Mouse (Mus musculus) erythroblast, embryonic 14.5 days (primary cell): ENCODE measurements around the gene Slc46a3. TPM values are rescaled to one million over a fixed set of nuclear protein-coding genes. Genes with fewer than 3 reads are reported as not detected.

Experiments used
- H3K27me3 ChIP-seq: 2 replicates; pipeline ENCODE4 v1.6.1; 2012; ENCODE audit warnings: inconsistent platforms; ENCODE audit not compliant: control insufficient read depth
- H3K36me3 ChIP-seq: 2 replicates; pipeline ENCODE4 v1.6.1; 2012; ENCODE audit warnings: mild to moderate bottlenecking, inconsistent platforms; ENCODE audit not compliant: control insufficient read depth
- H3K4me1 ChIP-seq: 2 replicates; pipeline ENCODE4 v1.6.1; 2012; ENCODE audit warnings: inconsistent platforms; ENCODE audit not compliant: control insufficient read depth
- H3K4me3 ChIP-seq: replicated peaks from 2 replicates; pipeline ENCODE3; 2012; ENCODE audit warnings: moderate library complexity, mild to moderate bottlenecking, inconsistent platforms
- H3K9me3 ChIP-seq: 2 replicates; pipeline ENCODE4 v1.6.1; 2012; ENCODE audit warnings: low read length, inconsistent platforms, mixed read lengths; ENCODE audit not compliant: control insufficient read depth
- GATA1 ChIP-seq: IDR thresholded peaks from 2 replicates; pipeline ENCODE4 v1.6.1; 2012; ENCODE audit warnings: low read length, inconsistent platforms, mixed read lengths
- TAL1 ChIP-seq: IDR thresholded peaks from 3 replicates; pipeline ENCODE4 v1.6.1; 2012; ENCODE audit warnings: low read length, inconsistent platforms, mixed read lengths
- polyA plus RNA-seq: library from polyadenylated mRNA; stranded (reverse); fragments of >175 nt; gene quantifications from 2 replicates; pipeline ENCODE4 v1.2.3, GENCODE M21; 2012

Slc46a3 gene
- polyA plus RNA-seq, 1 experiment = 0.69 TPM

DNA sequence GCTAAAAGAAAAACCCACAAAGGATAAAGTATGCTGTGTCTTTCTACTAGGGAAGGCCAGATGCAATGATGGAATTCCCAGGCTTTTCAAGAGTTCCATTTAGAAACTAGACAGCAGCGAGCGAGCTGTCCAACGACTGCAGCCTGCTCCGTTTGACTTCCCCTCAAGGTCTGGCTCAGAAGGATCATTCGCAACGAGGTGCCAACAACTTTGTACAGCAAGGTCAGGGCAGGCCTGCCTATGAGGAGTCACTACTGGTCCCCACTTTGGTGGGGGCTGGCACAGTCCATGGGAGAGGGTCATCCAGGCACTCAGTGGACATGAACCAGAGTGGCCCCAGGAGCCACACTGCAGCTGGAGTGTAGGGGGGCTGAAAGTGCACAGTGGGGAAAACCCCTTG lies 11.0 kb downstream of the Slc46a3 start:
- TF ChIP-seq GATA1 (no peak), TAL1 (no peak)
- Histone ChIP-seq H3K36me3 (peaks cover 94% of the 10 kb centered on the region), H3K9me3 (peaks cover 12% of the 10 kb centered on the region), H3K27me3 (no peaks in the 10 kb centered on the region), H3K4me3 (no peak overlapping the region), H3K4me1 (peaks cover 17% of the 10 kb centered on the region)

DNA sequence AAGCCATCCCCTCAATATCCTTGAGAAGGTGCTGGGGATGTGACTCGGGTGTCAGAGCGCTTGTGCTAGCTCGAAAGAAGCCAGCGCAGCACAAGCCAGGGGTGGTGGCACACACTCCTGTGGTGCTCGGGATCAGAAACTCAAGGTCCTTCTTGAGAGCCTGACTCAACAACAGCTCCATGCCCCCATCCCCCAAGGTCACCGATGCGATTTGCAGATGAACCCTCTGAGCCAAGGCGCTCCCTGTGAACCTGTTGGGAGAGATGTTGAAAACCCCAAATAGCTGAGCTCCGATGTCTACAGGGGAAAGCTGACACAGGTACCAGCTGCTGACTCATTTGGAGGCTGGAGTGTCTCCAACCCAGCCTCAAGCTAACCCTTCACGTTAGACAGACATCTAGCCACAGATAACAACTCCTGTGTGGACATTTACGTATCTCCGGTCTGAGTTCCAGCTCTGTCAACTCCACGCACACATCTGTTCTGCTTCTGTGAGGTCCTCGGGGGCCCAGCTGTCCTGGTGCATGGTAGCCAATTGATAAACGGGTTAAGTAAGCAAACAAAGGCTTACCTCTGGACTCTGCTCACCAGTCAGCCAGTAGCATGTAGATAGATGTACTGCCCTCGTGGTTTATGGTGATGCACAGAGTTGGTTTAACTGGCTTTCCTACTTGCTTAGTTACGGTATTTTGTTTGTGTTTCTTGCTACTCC lies 14.5 kb downstream of the Slc46a3 start:
- peaks cover 96% of the 10 kb centered on the region for H3K36me3 ChIP-seq
- TF ChIP-seq GATA1 = no peak
- TF ChIP-seq TAL1 = no peak
- peaks cover 12% of the 10 kb centered on the region for H3K4me1 ChIP-seq
- peaks cover 11% of the 10 kb centered on the region for H3K9me3 ChIP-seq
- H3K4me3 ChIP-seq = no peak overlapping the region
- H3K27me3 ChIP-seq = no peaks in the 10 kb centered on the region

DNA sequence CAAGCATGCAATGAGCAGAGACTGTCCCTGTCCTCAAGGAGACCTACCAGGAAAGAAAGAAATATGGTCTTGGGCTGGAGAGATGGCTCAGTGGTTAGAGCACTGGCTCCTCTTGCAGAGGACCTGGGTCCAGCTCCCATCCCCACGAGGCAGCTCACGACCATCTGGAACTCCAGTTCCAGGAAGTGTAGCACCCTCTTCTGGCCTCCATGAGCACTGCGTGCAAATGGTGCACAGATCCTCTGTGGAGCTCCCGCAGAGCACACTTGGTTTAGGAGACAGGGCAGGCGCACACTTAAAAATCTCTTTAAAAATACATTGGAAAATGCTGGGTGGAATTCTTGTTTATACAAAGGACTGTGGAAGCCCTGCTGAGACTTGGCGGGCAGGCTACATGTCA lies 17.1 kb downstream of the Slc46a3 start:
- Histone ChIP-seq H3K27me3 (no peaks in the 10 kb centered on the region), H3K36me3 (peaks cover 97% of the 10 kb centered on the region), H3K9me3 (peaks cover 10% of the 10 kb centered on the region), H3K4me3 (no peak overlapping the region), H3K4me1 (peaks cover 19% of the 10 kb centered on the region)
- TF ChIP-seq TAL1 = no peak
- TF ChIP-seq GATA1 = no peak

DNA sequence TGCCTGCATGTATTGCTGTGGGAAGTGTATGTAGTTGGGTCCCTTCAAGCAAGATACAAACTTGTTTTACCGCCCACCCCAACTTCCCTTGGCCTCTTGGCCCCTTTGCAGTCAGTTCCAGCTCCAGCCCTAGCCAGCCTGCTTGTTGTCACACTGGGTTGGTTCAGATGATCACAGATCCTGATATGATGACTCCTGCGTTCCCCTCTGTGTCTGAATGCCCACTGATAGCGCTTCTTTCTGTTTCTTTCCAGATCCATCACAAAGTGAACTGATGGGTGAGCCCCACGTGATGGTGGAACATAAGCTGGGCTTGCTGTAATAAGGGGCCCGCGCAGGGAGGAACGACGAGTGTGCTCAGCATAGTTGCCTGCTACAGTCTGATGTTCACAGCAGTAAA lies 19.4 kb downstream of the Slc46a3 start:
- peaks cover 2% of the 10 kb centered on the region for H3K9me3 ChIP-seq
- TF ChIP-seq GATA1 = no peak
- no peak for TF ChIP-seq TAL1
- H3K4me3 ChIP-seq = peak overlapping the region; percentile 17
- H3K4me1 ChIP-seq = peaks cover 15% of the 10 kb centered on the region
- H3K36me3 ChIP-seq = peaks cover 98% of the 10 kb centered on the region
- no peaks in the 10 kb centered on the region for H3K27me3 ChIP-seq

DNA sequence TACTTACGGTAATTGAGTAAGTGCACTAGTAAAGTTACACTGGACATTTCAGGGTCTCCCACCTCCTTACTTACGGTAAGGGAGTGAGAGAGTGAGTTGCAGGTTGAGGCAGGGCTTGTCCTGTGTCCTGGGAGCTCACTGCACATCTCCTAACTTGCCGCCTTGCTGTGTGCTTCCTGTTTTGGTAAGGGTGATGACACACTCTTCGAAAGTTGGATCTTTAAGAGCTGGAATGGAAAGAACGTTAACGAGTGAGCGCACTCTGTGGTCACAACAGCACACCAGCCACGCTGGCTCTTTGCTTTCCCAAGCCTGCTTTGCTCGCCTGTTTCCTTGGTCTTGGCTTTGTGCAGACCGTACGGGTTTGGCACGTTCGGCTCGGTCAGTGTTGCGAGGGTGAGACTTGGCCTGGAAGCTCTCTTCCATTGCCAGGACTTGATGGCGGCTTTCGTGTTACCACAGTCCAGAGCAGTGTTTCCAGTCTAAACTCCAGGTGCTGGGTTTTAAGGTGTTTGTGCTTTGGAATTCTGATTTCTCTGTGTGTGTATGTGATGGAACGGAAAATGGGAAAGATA lies 20.0 kb downstream of the Slc46a3 start:
- H3K27me3 ChIP-seq = no peaks in the 10 kb centered on the region
- peaks cover 98% of the 10 kb centered on the region for H3K36me3 ChIP-seq
- TF ChIP-seq GATA1 (no peak), TAL1 (no peak)
- H3K4me3 ChIP-seq = no peak overlapping the region
- H3K4me1 ChIP-seq = peaks cover 13% of the 10 kb centered on the region
- H3K9me3 ChIP-seq = peaks cover 2% of the 10 kb centered on the region

DNA sequence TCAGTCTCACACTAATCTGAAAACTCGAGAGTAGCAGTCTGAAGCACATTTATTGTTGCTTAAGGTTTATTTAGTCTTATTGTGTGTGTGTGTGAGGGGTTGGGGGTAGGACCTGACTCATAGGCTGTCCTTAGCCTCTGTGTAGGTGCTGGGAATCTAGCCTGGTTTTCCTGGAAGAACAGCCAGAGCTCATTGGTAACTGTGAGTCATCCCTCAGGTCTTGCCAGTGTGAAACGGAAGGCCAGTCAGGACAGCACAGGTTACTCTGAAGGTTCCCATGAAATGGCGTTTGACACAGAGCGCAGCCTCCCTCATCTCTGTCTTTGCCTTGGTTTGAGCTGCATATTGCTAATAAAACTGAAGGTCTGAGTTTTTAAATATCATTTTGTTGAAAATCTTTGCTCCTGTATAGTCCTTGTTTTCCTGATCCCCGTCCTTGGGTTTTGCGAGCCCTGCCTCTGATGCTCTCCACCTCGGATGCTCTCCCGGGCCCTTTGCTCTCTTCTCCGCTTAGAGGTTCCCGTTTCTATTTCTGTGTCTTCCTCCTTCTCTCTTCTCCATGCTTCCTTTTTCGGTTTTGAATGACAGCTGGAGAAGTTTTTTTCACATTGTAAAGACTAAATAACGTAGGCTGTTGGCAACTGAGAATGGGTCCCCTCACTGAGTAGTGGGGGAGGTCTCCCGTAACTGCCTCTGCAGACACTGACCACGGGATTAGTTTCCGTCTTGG lies 23.4 kb downstream of the Slc46a3 start:
- Histone ChIP-seq H3K36me3 (peaks cover 98% of the 10 kb centered on the region), H3K27me3 (no peaks in the 10 kb centered on the region), H3K9me3 (no peaks in the 10 kb centered on the region), H3K4me3 (no peak overlapping the region), H3K4me1 (peaks cover 16% of the 10 kb centered on the region)
- TF ChIP-seq GATA1 = no peak
- no peak for TF ChIP-seq TAL1

DNA sequence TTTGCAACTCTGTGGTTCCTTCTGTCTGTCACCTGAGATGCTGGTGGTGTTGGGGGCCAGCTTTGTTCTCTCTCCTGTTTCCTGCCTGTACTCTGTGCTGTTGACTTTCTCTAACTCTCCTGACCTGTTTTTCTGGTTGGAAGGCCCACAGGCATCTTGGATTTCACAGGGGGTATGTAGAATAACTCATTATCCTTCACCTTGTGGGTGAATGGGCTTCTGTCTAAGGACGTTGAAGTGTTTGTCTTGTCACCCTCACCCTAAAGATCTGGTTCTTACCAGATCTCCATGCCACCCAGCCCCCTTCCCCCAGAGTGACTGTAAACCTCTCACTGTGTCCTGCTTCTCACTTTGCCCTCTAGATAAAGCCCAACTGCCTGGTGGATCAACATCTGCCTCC lies 24.3 kb downstream of the Slc46a3 start:
- Histone ChIP-seq H3K27me3 (no peaks in the 10 kb centered on the region), H3K4me3 (no peak overlapping the region), H3K9me3 (no peaks in the 10 kb centered on the region), H3K36me3 (peaks cover 98% of the 10 kb centered on the region), H3K4me1 (peaks cover 15% of the 10 kb centered on the region)
- no peak for TF ChIP-seq GATA1
- TF ChIP-seq TAL1 = no peak

DNA sequence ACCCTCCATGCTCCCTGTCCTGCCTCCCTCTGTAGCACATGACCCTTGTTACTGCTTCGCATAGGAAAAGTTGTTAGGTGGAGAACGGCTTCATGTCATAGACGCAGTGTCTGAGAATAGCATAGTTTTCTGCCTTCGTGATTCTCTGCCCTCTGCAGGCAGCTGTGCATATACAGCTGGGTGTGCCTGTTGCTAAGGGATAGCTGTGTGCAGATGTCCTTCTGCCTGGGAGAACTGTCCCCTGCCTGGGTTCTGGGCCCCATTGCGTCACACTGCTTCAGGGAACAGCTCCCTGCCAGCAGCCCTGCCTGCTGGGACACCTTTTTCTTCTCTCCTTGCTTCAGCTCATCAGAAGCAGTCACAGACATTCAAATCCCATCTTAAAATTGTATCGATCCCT lies 25.0 kb downstream of the Slc46a3 start:
- peaks cover 11% of the 10 kb centered on the region for H3K4me1 ChIP-seq
- no peaks in the 10 kb centered on the region for H3K9me3 ChIP-seq
- TF ChIP-seq TAL1 (no peak), GATA1 (no peak)

DNA sequence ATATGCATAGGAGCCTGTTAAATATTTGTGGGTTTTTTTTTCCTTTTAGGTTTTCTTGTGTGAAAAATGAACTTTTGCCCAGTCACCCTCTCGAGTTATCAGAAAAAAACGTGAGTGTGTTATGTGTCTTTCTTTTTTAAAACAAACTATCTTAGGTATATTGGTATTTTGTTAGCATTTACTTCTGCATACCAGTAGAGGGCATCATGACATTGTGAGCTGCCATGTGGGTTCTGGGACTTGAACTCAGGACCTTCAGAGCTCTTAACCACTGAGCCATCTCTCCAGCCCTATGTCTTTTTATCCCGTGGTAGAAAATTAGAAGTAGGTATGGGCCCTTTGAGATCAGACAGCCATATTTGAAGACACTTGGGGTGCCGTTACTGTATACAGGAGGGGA lies 25.9 kb downstream of the Slc46a3 start:
- TF ChIP-seq TAL1 (no peak), GATA1 (no peak)
- H3K36me3 ChIP-seq = peaks cover 98% of the 10 kb centered on the region
- H3K4me1 ChIP-seq = peaks cover 8% of the 10 kb centered on the region
- H3K4me3 ChIP-seq = no peak overlapping the region
- no peaks in the 10 kb centered on the region for H3K27me3 ChIP-seq
- no peaks in the 10 kb centered on the region for H3K9me3 ChIP-seq

More for the DNA sequence above, 25.0 kb downstream of the Slc46a3 start:
- Histone ChIP-seq H3K4me3 (no peak overlapping the region), H3K27me3 (no peaks in the 10 kb centered on the region), H3K36me3 (peaks cover 98% of the 10 kb centered on the region)
